Mouse (Mus musculus): Measurements from ENCODE around the gene Slx1b.

DNA sequence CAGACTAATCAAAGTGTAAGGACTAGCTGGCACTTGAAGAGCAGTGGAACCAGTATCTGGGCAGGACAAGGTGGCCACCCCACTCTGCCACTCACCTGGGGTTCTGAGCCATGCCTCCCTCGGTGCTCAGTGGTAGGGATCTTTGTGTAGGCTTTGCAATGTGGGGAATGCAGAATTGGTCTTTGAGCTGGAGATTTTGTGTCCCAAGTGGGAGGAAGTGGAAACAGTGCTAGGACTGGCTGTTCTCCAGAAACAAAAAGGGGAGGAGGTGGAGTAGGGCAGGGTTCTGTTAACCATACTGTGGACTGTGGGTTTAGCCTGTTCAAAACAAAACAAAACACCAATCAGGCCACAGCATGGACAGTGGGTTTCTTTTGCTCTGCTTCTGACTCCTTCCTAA lies 19.4 kb downstream of the Slx1b start, which contains the start of gene Sult1a1:
- TF ChIP-seq CTCF (IDR thresholded peaks at IDR 0.05; ENCODE audit: control insufficient read depth, insufficient read depth, insufficient replicate concordance, low read depth, low read length) (no peak), POLR2A (IDR thresholded peaks at IDR 0.05; ENCODE audit: control insufficient read depth, low read depth, low read length) (no peak)

Measured in testis, adult 2 months (tissue).